Mouse (Mus musculus) bone marrow, adult 2 months (tissue): ENCODE measurements around the gene Atf4. TPM values are rescaled to one million over a fixed set of nuclear protein-coding genes. Genes with fewer than 3 reads are reported as not detected.

Source experiments
- H3K27ac ChIP-seq: fragments of 200-500 bp; 2 replicates; pipeline ENCODE4 v1.5.1; 2012; ENCODE audit warnings: low read depth, mild to moderate bottlenecking, control low read depth, inconsistent platforms, low read length; ENCODE audit not compliant: control insufficient read depth, poor library complexity, insufficient read depth
- H3K4me1 ChIP-seq: fragments of 200-500 bp; 2 replicates; pipeline ENCODE4 v1.6.1; 2011; ENCODE audit warnings: low read length; ENCODE audit not compliant: control insufficient read depth, insufficient read depth
- H3K4me3 ChIP-seq: fragments of 200-500 bp; replicated peaks from 2 replicates; pipeline ENCODE3; 2011; ENCODE audit warnings: mild to moderate bottlenecking, low read depth, low read length, control low read depth; ENCODE audit not compliant: control insufficient read depth
- CTCF ChIP-seq: fragments of 200-500 bp; IDR thresholded peaks from 2 replicates; pipeline ENCODE4 v1.5.1; 2011; ENCODE audit warnings: low read length, control low read depth; ENCODE audit not compliant: control insufficient read depth, insufficient read depth
- POLR2A ChIP-seq: fragments of 200-500 bp; IDR thresholded peaks from 2 replicates; pipeline ENCODE4 v1.6.1; 2011; ENCODE audit warnings: low read depth, mild to moderate bottlenecking, control low read depth, low read length, borderline replicate concordance; ENCODE audit not compliant: control insufficient read depth
- WGBS: fragments of 180-500 bp; shearing (Covaris S2); methylation state at CpG from one replicate; pipeline ENCODE4 v1.1.7; 2018; 5-methylcytosine and 5-hydroxymethylcytosine counted together
- polyA plus RNA-seq: library from polyadenylated mRNA; stranded (reverse); fragments of >200 nt; gene quantifications from 2 replicates; pipeline ENCODE4 v1.2.4, GENCODE M21; 2011; ENCODE audit warnings: low replicate concordance; ENCODE audit not compliant: missing spikeins, insufficient read depth, insufficient read length

Gene Atf4
- polyA plus RNA-seq, 1 experiment, result 248 TPM

GRCm38 (mm10) chr15:80286851-80287415 lies 31.9 kb downstream of the Atf4 start, which contains the start of gene Cacna1i:
Cacna1i (plus strand) TSS chr15:80287238.
- Histone ChIP-seq H3K27ac (no peak within 1 kb of the TSS), H3K4me1 (no peaks in the 10 kb centered on the region), H3K4me3 (no peak within 1 kb of the TSS)
- no peak for TF ChIP-seq POLR2A
- TF ChIP-seq CTCF, result no peak
- WGBS, result 3% methylated on average over 49 of the region's 50 CpGs

DNA sequence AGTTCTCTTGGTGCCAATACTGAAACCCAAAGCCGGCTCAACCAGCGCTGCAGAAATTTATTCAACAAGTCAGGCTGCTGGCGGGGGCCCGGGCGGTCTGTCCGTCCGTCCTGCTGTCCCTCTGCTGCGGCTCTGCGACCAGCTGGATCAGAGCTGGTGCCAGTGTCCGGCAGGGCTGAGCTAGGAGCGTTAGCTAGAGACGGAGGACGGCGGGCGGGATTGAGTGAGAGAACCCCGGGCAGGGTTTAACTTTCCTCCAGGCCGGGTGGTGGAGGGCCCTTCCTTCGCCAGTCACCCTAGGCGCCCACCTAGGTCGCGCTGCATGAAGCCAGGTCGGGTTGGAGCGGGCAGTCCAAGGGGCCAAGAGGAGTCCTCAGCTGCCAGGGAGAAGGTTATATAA lies 33.1 kb downstream of the Atf4 start:
- Histone ChIP-seq H3K4me3 (no peak overlapping the region), H3K4me1 (no peaks in the 10 kb centered on the region), H3K27ac (no peak overlapping the region)
- WGBS, result 13% methylated on average over 23 of the region's 23 CpGs
- TF ChIP-seq POLR2A (no peak), CTCF (no peak)

DNA sequence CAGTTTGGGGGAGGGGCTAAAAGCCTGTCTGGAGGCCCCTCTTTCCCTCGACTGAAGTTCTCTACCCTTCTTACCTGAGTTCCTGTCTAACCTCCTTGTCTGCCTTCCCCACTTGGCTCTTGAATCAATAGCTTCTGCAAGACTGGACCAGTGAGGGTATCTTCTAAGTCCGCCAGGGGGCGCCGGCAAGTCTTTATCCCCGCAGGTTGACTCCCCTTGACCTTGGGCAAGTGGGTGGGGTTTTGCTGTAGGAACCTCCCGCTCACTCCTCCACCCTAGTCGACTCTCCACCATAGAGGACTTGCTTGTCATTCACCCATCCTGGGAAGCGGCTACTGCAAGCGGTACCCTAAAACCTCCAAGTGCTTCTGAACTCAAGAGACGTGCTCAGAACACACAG lies 34.5 kb downstream of the Atf4 start:
- H3K27ac ChIP-seq, result no peak overlapping the region
- no peak overlapping the region for H3K4me3 ChIP-seq
- TF ChIP-seq POLR2A (no peak), CTCF (peak; percentile 68)
- H3K4me1 ChIP-seq, result no peaks in the 10 kb centered on the region
- WGBS, result 13% methylated on average over 10 of the region's 10 CpGs

GRCm38 (mm10) chr15:80297146-80297545 lies 42.2 kb downstream of the Atf4 start:
- 80% methylated on average over 1 of the region's 1 CpGs for WGBS
- TF ChIP-seq POLR2A (no peak), CTCF (no peak)
- Histone ChIP-seq H3K27ac (no peak overlapping the region), H3K4me3 (no peak overlapping the region), H3K4me1 (no peaks in the 10 kb centered on the region)

DNA sequence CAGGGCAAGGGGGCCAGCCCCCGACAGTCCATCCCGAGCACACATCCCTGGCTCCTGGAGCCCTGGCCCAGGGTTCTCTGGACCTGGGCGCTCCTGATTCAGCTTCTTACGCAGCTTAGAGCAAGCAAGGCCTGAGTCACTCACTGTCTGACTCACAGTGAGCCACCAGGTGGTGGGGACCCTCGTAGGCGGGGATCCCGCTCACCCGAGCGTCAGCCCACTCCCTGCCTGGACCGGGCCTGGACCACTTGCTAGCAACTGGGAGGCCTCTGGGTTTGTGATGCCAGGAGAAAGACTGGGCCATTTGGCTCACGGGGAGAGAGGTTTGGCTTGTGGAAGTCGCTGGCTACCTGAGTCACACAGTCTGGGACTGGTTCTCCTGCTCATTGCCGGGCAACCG lies 48.8 kb downstream of the Atf4 start:
- Histone ChIP-seq H3K4me3 (no peak overlapping the region), H3K27ac (no peak overlapping the region), H3K4me1 (no peaks in the 10 kb centered on the region)
- TF ChIP-seq POLR2A (no peak), CTCF (no peak)
- 79% methylated on average over 14 of the region's 14 CpGs for WGBS

DNA sequence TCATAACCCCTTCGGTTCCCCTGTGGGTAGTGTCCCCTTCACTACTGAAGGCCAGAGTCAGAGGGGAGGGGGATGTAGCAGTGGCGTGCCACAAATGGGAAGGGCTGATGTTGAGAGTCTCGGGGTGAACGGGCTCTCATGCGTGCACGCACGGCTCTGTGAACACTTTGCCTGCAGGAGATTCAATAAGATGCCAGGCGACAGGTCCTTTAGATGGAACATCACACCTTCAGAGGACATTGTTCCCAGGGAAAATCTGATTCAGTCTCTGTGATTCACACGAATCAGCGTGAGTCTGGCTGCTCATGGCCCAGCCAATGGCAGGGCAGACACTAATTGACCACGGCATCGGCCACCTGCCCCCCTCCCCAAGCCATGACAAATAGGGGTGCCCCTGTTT lies 49.2 kb downstream of the Atf4 start:
- no peak for TF ChIP-seq CTCF
- TF ChIP-seq POLR2A, result no peak
- no peak overlapping the region for H3K27ac ChIP-seq
- H3K4me1 ChIP-seq, result no peaks in the 10 kb centered on the region
- WGBS, result 88% methylated on average over 12 of the region's 12 CpGs
- H3K4me3 ChIP-seq, result no peak overlapping the region

GRCm38 (mm10) chr15:80306146-80306545 lies 51.2 kb downstream of the Atf4 start:
- no peak overlapping the region for H3K4me3 ChIP-seq
- H3K27ac ChIP-seq, result no peak overlapping the region
- TF ChIP-seq CTCF, result no peak
- no peak for TF ChIP-seq POLR2A
- H3K4me1 ChIP-seq, result no peaks in the 10 kb centered on the region
- 33% methylated on average over 8 of the region's 8 CpGs for WGBS

Other genes starting within 250 kb of the Atf4 start
- gene Pdgfb, start 240.2 kb upstream of the Atf4 start, polyA plus RNA-seq, result 4.1 and 7.8 TPM in 2 replicates
- 10.7 and 13.4 TPM in 2 replicates for gene Syngr1, start 163.8 kb upstream of the Atf4 start, polyA plus RNA-seq
- gene Rpl3, start 163.3 kb upstream of the Atf4 start, polyA plus RNA-seq, result 708 and 1,315 TPM in 2 replicates
- gene Tab1, start 122.1 kb upstream of the Atf4 start, polyA plus RNA-seq, result 17.0 and 26.6 TPM in 2 replicates
- gene Mgat3, start 81.5 kb upstream of the Atf4 start, polyA plus RNA-seq, result 0.97 TPM in 1 of 2 replicates, not detected in the other
- gene Mief1, start 21.2 kb upstream of the Atf4 start, polyA plus RNA-seq, result 11.5 and 16.3 TPM in 2 replicates
- not detected in 2 replicates for gene AC140267.1, start 19.3 kb upstream of the Atf4 start, polyA plus RNA-seq
- 21.3 and 53.7 TPM in 2 replicates for gene Rps19bp1, start 9.1 kb downstream of the Atf4 start, polyA plus RNA-seq
- 1.2 and 2.8 TPM in 2 replicates for gene Cacna1i, start 32.1 kb downstream of the Atf4 start, polyA plus RNA-seq